Mouse (Mus musculus): Measurements from ENCODE around the gene Fbxo47.
A peak's percentile ranks its signal among the peaks of the same experiment; 100 is the strongest.

The Fbxo47 gene

DNA sequence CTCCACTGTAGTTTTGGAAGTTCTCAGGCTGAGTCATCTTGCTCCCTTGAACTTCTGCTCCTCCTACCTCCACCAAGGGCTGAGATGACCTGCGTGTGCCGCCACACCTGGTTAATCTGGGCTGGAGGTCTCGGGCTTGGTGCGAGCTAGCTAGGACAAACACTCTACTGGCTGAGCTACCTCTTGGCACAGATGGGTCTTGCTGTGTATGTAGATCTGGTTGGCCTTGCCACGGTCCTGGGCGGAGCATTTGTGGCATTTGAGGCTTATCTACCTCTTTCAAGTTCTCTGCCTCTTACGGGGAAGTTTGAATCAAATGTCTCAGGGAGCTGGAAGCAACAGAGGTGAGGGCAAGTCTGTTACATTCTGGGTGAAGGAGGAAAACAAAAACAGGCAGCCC lies 73.6 kb downstream of the Fbxo47 start:
- DNase-seq: peak; percentile 46

DNA sequence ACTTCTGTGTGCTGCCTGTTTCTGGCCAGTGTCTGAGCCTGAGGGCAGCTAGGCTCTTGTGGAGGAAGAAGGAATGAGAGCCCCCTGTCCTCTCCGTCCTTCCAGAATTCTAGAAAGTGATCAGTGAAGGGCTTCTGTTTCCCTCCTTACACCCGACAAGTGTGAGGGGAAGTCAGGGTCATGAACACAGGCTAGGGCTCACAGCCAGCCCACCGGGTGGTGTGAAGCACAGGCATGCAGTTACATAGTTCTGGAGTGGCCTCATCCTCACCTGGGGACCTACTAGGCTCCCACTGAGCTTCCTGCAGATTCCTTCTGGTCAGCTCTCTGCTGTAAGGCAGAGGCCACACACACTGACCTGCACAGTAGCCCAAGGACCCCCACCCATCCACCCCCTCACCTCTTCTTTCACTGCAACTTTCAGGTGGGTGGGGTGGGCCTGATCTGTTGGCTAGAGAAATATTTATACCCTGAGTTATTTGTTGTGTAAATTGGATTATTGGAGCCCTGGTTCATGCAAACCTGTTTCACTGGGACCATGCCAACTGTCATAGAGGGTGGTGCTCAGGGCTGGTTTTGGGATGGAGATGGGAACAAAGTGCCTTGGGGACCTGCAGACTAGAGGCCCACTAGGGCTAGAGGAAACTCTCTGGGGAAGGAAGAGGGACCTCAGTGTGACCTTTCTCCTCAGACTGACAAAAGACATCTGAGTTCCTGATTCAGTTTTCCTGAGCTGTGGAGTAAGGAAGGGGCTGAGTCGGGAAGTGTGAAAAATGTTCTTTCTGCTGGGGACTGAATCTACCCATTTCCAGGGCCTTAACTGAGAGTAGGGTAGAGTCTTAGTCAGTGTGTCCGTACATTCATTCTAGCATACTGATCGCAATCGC lies 74.5 kb downstream of the Fbxo47 start:
- DNase-seq: no peak

DNA sequence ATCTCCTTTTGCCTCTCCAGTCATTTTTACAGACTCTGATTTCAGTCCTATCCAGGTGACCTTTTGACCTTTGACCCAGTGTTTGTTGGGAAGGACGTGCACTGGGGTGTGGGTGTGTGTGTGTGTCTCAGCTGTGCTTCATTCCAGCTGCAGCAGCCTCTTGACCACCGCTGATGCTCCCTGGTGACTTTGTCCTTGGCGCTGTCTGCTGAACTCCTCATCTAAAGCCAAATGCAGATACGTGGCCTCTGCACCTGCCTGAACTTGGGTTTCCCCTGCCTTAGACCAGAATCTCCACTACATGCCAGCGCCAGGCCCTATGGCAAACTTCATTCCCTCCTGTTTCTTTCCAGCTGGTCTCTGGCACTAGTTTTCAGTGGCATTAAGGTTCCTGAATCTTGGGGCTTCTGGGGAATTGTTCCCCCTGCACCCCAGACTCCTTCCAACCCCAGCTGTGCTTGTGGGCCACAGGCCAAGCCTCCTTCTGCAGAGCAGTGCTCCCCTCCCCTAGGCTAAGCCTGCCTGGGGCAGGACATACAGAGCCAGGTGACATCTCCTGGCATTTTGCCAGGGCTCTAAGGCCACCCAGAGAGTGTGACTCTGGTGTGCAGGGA lies 75.2 kb downstream of the Fbxo47 start:
- peak; percentile 29 for DNase-seq

DNA sequence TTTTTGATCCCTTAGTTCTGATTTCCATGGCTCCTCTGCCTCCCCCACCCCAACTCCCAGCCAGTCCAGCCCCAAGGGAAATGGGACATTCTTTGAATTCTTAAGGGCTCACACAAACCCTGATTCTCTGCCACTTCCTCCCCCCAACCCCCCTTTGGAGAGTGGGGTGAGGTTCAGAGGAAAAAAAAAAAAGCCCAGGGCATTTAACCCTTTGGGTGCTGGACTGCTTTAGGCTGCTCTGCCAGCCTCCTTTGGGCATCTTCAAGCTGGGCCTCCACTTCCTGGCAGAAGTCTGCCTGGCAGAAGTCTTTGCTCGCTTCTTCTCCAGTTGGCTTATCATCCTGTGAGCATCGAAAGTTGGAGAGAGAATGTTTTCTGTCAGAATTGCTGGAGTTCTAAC lies 75.9 kb downstream of the Fbxo47 start:
- peak; percentile 74 for DNase-seq

DNA sequence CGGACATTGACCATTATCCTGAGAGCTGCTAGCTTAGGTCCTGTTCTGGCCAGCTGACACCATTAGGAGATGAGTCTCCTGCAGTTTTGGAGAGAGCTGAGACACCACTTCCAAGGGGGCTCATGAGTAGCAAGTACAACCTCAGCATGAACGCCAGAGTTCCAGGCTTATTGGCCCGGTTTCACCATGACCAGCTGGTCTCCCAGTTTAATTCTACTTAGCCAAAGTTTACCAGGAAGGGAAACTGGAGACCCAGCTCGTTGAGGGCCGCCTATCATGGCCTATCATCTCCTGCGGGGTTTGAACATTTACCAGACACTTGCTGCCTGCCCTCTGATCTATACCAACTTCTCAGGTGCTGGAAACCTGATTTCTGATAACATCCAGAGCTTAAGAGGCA lies 76.3 kb downstream of the Fbxo47 start:
- no peak for DNase-seq

DNA sequence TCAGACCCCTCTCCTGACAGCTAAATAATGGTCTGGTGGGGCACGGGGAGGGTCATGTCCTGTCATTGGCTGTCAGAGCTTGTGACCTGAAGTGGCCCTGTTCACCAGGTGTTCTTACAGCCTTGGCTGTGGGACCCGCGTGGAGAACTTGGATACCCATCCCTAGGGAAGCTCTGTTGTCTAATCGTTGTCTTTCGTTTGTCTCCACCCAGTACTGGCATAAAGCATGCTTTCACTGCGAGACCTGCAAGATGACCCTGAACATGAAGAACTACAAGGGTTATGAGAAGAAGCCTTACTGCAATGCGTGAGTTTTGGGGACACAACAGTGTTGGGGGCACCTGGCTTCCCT lies 77.4 kb downstream of the Fbxo47 start:
- DNase-seq: no peak

DNA sequence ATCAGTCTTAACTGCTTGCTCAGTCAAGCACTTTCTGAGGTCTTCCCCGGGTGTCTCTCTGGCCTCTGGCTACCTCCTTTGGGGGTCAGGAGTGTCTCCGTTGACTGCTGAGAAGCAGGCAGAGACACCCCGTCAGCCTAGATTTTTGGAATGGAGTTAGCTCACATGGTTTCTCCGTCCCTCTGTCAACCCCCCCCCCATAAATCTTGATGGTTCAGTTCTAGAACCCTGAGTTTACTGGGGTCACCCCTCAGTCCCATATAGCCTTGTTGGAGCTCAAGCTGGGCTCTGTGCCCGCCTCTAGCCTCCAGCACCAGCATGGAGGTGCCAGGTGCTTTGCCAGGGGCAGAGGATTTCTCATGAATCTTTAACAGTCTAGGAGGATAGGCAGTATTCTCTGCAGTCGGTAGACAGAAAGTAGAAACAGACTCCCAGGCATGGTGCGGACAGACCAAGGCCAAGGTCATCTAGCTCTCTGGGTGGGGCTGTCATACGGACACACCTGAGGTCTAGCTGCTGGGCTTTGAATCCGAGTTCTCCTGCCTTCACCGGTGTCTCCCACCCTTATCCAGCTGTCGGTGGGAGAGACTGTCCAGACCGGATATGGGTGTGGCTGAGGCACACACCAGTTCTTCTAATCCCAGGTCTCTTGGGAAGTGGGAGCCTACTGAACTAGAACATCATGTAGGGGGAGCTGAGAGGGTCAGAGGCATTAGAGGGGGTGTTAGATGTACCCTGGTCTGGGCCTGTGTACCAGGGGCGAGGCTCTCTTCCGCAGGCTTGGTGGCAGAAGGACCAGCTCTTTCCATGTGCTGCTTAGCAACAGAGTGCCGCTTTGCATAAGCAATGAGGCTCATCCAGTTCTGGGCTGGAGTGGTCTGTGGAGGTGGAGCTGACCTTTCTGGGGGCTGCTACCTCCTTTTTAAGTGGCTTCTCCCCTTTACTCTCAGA lies 78.0 kb downstream of the Fbxo47 start:
- DNase-seq: no peak

DNA sequence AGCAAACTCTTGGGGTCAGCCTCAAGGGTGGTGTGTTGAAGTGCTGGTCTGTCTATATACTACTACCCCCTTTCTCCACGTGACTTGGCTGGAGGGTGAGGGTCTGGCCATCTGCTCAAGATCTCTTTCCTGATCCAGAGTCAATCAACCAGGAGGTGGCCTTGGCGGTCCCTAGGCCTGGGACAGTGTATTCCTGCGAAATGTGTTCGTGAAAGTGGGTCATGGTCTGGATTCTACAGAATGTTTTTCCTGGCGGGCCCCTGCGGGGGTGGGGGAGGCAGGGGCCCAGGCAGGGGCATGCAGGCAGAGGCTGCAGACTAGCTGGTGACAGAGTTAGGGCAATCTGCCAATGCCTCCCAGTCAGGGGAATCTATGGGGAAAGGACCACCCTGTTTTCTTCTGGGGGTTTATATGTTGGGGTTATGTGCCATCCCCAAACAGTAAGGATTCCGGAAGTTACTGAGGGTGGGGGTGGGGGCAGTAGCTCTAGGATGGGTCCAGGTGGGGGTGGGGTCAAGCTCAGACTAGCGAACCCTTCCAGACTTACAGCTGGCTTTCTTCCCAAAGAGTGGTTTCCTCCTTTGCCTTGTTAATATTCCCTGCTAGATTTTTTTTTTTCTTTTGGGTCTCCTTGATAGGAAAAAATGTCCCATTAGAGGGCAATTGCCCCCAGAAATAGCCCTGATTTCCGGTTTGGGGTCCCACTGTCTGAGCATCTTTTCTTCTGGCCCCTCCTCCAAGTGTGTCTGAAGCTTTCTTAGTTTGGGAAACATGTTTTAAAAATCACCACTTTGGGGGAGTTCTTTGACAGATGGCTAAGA lies 78.9 kb downstream of the Fbxo47 start:
- DNase-seq: no peak

DNA sequence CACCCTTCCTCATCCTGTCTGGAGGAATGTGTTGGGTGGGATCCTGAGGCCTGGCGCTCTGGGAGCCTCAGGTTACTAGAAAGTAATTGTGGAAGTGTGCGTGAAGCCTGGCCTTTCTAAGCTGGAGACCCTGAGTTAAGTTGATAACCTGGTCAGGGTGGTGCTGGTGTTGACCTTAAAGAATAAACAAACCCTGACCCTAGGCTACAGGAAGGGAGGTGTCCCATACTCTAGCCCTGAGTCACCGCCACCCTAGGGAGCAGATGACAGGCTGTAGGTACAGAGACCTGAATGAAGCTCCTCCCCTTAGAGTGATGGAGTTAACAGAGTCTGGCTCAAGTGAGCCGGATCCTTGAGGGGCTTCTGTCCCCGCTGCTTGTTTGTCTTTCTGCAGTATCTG lies 80.1 kb downstream of the Fbxo47 start:
- DNase-seq: no peak

Measured in thymus, postnatal 14 days (tissue).